Mouse (Mus musculus): Measurements from ENCODE around the gene Nup50. TPM values are rescaled to one million over a fixed set of nuclear protein-coding genes. Genes with fewer than 3 reads are reported as not detected.

Nup50 gene
- total and polyA plus RNA-seq, 3 experiments = 54.7 to 98.4 TPM; not detected in 1

DNA sequence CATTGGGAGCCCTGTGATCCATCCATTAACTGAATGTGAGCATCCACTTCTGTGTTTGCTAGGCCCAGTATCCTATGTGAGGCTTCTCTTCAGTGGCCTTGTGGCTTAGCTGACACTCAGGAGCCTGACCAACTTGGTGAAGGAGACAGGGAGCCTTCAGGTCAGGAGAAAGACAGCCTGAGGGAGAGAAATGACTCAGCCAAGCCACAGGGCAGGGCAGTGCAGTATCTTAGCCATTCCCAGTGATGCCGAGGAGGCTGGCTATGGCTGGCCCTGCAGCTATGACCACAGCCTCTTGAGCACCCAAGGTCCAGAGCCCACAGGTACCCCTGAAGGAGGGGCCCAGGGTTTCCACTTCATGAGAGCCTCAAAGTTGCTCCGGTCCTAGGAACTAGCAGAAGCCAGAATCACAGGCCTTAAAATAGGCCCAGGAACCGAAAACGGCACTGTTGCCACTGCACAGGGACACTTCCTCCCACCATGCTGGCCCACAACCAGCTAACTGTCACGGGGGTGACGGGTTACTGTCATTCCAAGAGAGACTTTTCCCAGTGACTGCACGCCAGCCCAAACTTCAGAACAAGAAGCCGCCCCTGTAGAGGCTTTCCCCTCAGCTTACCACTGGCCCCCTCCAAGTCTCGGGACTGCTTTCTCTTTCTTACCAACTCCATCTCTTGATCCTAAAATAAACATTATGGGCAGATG lies 58.5 kb downstream of the Nup50 start:
- Histone ChIP-seq H3K79me2 (ENCODE audit: control insufficient read depth, insufficient read depth, low read length, poor library complexity) (peaks cover 2% of the 10 kb centered on the region; the same call in 1 of the 2 replicates), H3K27me3 (ENCODE audit: control insufficient read depth in 1 of 2, insufficient read depth in 2 of 2, low read length in 2 of 2) (no peaks in the 10 kb centered on the region), H3K4me3 (ENCODE audit: control insufficient read depth in 1 of 2, insufficient read depth in 1 of 2, low read depth in 2 of 2, low read length in 2 of 2) (no peak overlapping the region), H3K9ac (ENCODE audit: control insufficient read depth, low read depth, low read length, poor library complexity, severe bottlenecking) (no peak overlapping the region), H3K4me1 (ENCODE audit: control insufficient read depth in 1 of 2, insufficient read depth in 2 of 2, low read length in 2 of 2) (peaks cover 0 to 6% of the 10 kb centered on the region in 2 experiments; a peak in 1 of 4 replicates), H3K27ac (ENCODE audit: control insufficient read depth, low read depth, low read length) (no peak overlapping the region), H3K36me3 (ENCODE audit: control insufficient read depth in 1 of 2, insufficient read depth in 2 of 2, low read length in 2 of 2) (peaks cover 0 to 4% of the 10 kb centered on the region in 2 experiments; a peak in 2 of 4 replicates), H3K9me3 (replicated peaks; ENCODE audit: insufficient read depth, low read length) (no peaks in the 10 kb centered on the region)
- no peak for DNase-seq (ENCODE audit: low read depth, low spot score)
- TF ChIP-seq TBP (IDR thresholded peaks at IDR 0.05; ENCODE audit: low read depth, low read length) = no peak
- TF ChIP-seq ZKSCAN1 (IDR thresholded peaks at IDR 0.05; ENCODE audit: low read depth, low read length) = no peak
- TF ChIP-seq TAL1 (IDR thresholded peaks at IDR 0.05; ENCODE audit: low read length) = no peak
- TF ChIP-seq HCFC1 (IDR thresholded peaks at IDR 0.05; ENCODE audit: low read depth, low read length) = no peak
- no peak for TF ChIP-seq MXI1 (IDR thresholded peaks at IDR 0.05; ENCODE audit: low read depth, low read length)
- TF ChIP-seq E2F4 (IDR thresholded peaks at IDR 0.05; ENCODE audit: borderline replicate concordance, low read depth, low read length) = no peak
- TF ChIP-seq CTCF (IDR thresholded peaks at IDR 0.05 in 2 of 3, conservative IDR thresholded peaks at IDR 0.05 in 1 of 3; ENCODE audit: control insufficient read depth in 1 of 3, insufficient read depth in 1 of 3, low read depth in 2 of 3, low read length in 3 of 3, poor library complexity in 1 of 3, severe bottlenecking in 1 of 3) = no peak
- TF ChIP-seq POLR2A (IDR thresholded peaks at IDR 0.05; ENCODE audit: control insufficient read depth in 1 of 2, insufficient read depth in 1 of 2, low read depth in 1 of 2, low read length in 2 of 2, poor library complexity in 1 of 2) = no peak
- no peak for TF ChIP-seq BHLHE40 (IDR thresholded peaks at IDR 0.05; ENCODE audit: borderline replicate concordance, low read depth, low read length)
- no peak for TF ChIP-seq ZNF384 (IDR thresholded peaks at IDR 0.05; ENCODE audit: low read depth, low read length)
- no peak for TF ChIP-seq POLR2AphosphoS2 (IDR thresholded peaks at IDR 0.05; ENCODE audit: low read length)
- no peak for TF ChIP-seq KAT2A (conservative IDR thresholded peaks at IDR 0.05; ENCODE audit: low read depth, low read length)
- no peak for TF ChIP-seq MYC (IDR thresholded peaks at IDR 0.05; ENCODE audit: low read depth, low read length)
- TF ChIP-seq UBTF (IDR thresholded peaks at IDR 0.05; ENCODE audit: borderline replicate concordance, insufficient read depth, low read depth, low read length) = no peak
- no peak for TF ChIP-seq GABPA (IDR thresholded peaks at IDR 0.05; ENCODE audit: low read depth, low read length)
- TF ChIP-seq MYB (IDR thresholded peaks at IDR 0.05; ENCODE audit: low read depth, low read length) = no peak
- no peak for TF ChIP-seq ETS1 (IDR thresholded peaks at IDR 0.05; ENCODE audit: low read depth, low read length)
- TF ChIP-seq MAFK (IDR thresholded peaks at IDR 0.05; ENCODE audit: borderline replicate concordance, low read depth, low read length) = no peak

- Histone ChIP-seq H3K27me3 (ENCODE audit: control insufficient read depth in 1 of 2, insufficient read depth in 2 of 2, low read length in 2 of 2) (no peaks in the 10 kb centered on the region), H3K4me1 (ENCODE audit: control insufficient read depth in 1 of 2, insufficient read depth in 2 of 2, low read length in 2 of 2) (peaks cover 0 to 10% of the 10 kb centered on the region in 2 experiments; a peak in 2 of 4 replicates), H3K79me2 (ENCODE audit: control insufficient read depth, insufficient read depth, low read length, poor library complexity) (peaks cover 5% of the 10 kb centered on the region), H3K9me3 (replicated peaks; ENCODE audit: insufficient read depth, low read length) (no peaks in the 10 kb centered on the region), H3K36me3 (ENCODE audit: control insufficient read depth in 1 of 2, insufficient read depth in 2 of 2, low read length in 2 of 2) (peaks cover 0 to 7% of the 10 kb centered on the region in 2 experiments; a peak in 2 of 4 replicates), H3K4me3 (ENCODE audit: control insufficient read depth in 1 of 2, insufficient read depth in 1 of 2, low read depth in 2 of 2, low read length in 2 of 2) (no peak overlapping the region), H3K9ac (ENCODE audit: control insufficient read depth, low read depth, low read length, poor library complexity, severe bottlenecking) (no peak overlapping the region), H3K27ac (ENCODE audit: control insufficient read depth, low read depth, low read length) (no peak overlapping the region)
- TF ChIP-seq MAZ (IDR thresholded peaks at IDR 0.05; ENCODE audit: low read depth, low read length) (no peak), CHD2 (IDR thresholded peaks at IDR 0.05; ENCODE audit: low read length) (no peak), JUND (IDR thresholded peaks at IDR 0.05; ENCODE audit: low read depth, low read length) (no peak), RAD21 (IDR thresholded peaks at IDR 0.05; ENCODE audit: low read depth, low read length) (no peak), TCF12 (IDR thresholded peaks at IDR 0.05; ENCODE audit: low read depth, low read length) (no peak), USF1 (IDR thresholded peaks at IDR 0.05; ENCODE audit: low read depth, low read length) (no peak), MYC (IDR thresholded peaks at IDR 0.05; ENCODE audit: low read depth, low read length) (no peak)
- no peak for DNase-seq (ENCODE audit: low read depth, low spot score)
These were observed 59.7 kb downstream of the Nup50 start for GRCm38 (mm10) chr15:84982888-84983287.
